Mouse (Mus musculus) gastrocnemius, postnatal 4 days (tissue): ENCODE results near the gene Mrc2. TPM values are rescaled to one million over a fixed set of nuclear protein-coding genes. Genes with fewer than 3 reads are reported as not detected.

Source experiments
- DNase-seq, 2 experiments: peaks; one replicate each; pipeline ENCODE4 v3.0.0; 2021 to 2022; ENCODE audit warnings: low spot score in 2 of 2, mixed read lengths in 2 of 2
- total RNA-seq, 2 experiments: library from RNA; stranded (reverse); gene quantifications; 2 replicates each; pipeline ENCODE4 v1.2.3; 2021

The Mrc2 gene
- total RNA-seq, 2 experiments from 2014 or later: 78.1 to 79.3 TPM

GRCm38 (mm10) chr11:105374526-105375175, 82.2 kb downstream of the Mrc2 start:
- DNase-seq: no peak

- no peak for DNase-seq
Measured at GRCm38 (mm10) chr11:105375821-105376235, 83.4 kb downstream of the Mrc2 start.

- no peak for DNase-seq
Measured at GRCm38 (mm10) chr11:105385266-105385665, 92.8 kb downstream of the Mrc2 start.

- no peak for DNase-seq
Measured at GRCm38 (mm10) chr11:105388636-105389035, 96.2 kb downstream of the Mrc2 start.

- DNase-seq: no peak
Measured at GRCm38 (mm10) chr11:105390290-105390689, 97.8 kb downstream of the Mrc2 start.

Other genes with a start within 250 kb of the Mrc2 start
- not detected for gene Efcab3, start 229.1 kb upstream of the Mrc2 start, total RNA-seq
- 10 to 100 TPM; 16.3 to 17.2 TPM for gene Mettl2, start 166.2 kb upstream of the Mrc2 start, total RNA-seq
- not detected for gene Gm10842, start 145.8 kb upstream of the Mrc2 start, total RNA-seq
- 10 to 100 TPM; 52.1 to 55.8 TPM for gene Tlk2, start 113.8 kb upstream of the Mrc2 start, total RNA-seq
- gene March10, start 164.1 kb downstream of the Mrc2 start, total RNA-seq: not detected